Mouse (Mus musculus) ES-Bruce4 (cell line): Measurements from ENCODE around the gene Ugt8a.

Experiments
- CTCF ChIP-seq: IDR thresholded peaks from one replicate; pipeline ENCODE4 v1.8.1; 2011; ENCODE audit warnings: low read depth, low read length
- POLR2A ChIP-seq: IDR thresholded peaks from one replicate; pipeline ENCODE4 v1.8.1; 2011; ENCODE audit warnings: low read length; ENCODE audit not compliant: insufficient read depth

- TF ChIP-seq POLR2A (no peak), CTCF (no peak)
These were observed 118.7 kb downstream of the Ugt8a start for GRCm38 (mm10) chr3:125819741-125820140.
